Mouse (Mus musculus) Patski (cell line): ENCODE results near the gene Gm20390. TPM values are rescaled to one million over a fixed set of nuclear protein-coding genes. Genes with fewer than 3 reads are reported as not detected.

ENCODE experiments used
- ATAC-seq: fragments of 100-300 bp; one replicate; pipeline ENCODE4 v1.8.0; 2021
- CTCF ChIA-PET: fragments of 350-600 bp; sonication (Branson Sonifier 250); formaldehyde crosslinking; loops from one replicate; lab custom pipeline; 2022; ENCODE audit warnings: inconsistent platforms; lab: Charles Lee
- POLR2A ChIA-PET: fragments of 350-600 bp; sonication (Branson Sonifier 250); formaldehyde crosslinking; loops from one replicate; lab custom pipeline; 2022; ENCODE audit warnings: antibody characterized with exemption, inconsistent platforms; lab: Charles Lee
- DNase-seq: peaks from one replicate; pipeline ENCODE4 v3.0.0-alpha.2; 2011; ENCODE audit warnings: low read depth, low spot score
- H3K27me3 ChIP-seq: fragments of 371-371 bp; one replicate; pipeline ENCODE4 v1.5.1; 2021
- CTCF ChIP-seq: fragments of 100-300 bp; IDR thresholded peaks from one replicate; pipeline ENCODE4 v1.5.1; 2021
- in situ Hi-C: fragments of 300-500 bp; cut with MboI; formaldehyde crosslinking; loops from 3 replicates; pipeline ENCODE4 v1.11.1; 2018; ENCODE audit warnings: low pct_unique_long_range_greater_than_20kb, mixed read lengths
- polyA plus RNA-seq: library from polyadenylated mRNA; unstranded; gene quantifications from one replicate; pipeline ENCODE4 v1.2.3, GENCODE M21; 2021

The Gm20390 gene
- polyA plus RNA-seq, 1 experiment from 2014 or later = 354 TPM

GRCm38 (mm10) chr11:93988328-93989062 is 20.4 kb upstream of the Gm20390 start:
- ATAC-seq (no peak), DNase-seq (no peak)
- POLR2A ChIA-PET = interaction anchor here (0.6 kb wide), 1 partner anchor 11 kb away, joined by 4 read pairs; no protein-coding TSS in a partner anchor

GRCm38 (mm10) chr11:93987625-93988327 is 19.7 kb upstream of the Gm20390 start:
- in situ Hi-C loops = no loop called here
- DNase-seq (no peak), ATAC-seq (no peak)
- no peaks in the 10 kb centered on the region for H3K27me3 ChIP-seq
- POLR2A ChIA-PET = interaction anchor here (0.6 kb wide), 1 partner anchor 10 kb away, joined by 4 read pairs; no protein-coding TSS in a partner anchor
- no peak for TF ChIP-seq CTCF
- CTCF ChIA-PET = interaction anchor here (1.2 kb wide), 1 partner anchor 30 kb away, joined by 3 read pairs; no protein-coding TSS in a partner anchor

More at GRCm38 (mm10) chr11:93988328-93989062, 20.4 kb upstream of the Gm20390 start:
- in situ Hi-C loops = no loop called here
- CTCF ChIA-PET = interaction anchor here (1.2 kb wide), 1 partner anchor 29 kb away, joined by 3 read pairs; no protein-coding TSS in a partner anchor
- no peak for TF ChIP-seq CTCF
- no peaks in the 10 kb centered on the region for H3K27me3 ChIP-seq

GRCm38 (mm10) chr11:93987026-93987425 is 18.9 kb upstream of the Gm20390 start:
- H3K27me3 ChIP-seq = no peaks in the 10 kb centered on the region
- TF ChIP-seq CTCF = no peak
- POLR2A ChIA-PET = no interaction called here
- no peak for ATAC-seq
- CTCF ChIA-PET = interaction anchor here (0.7 to 1.2 kb wide), 3 partner anchors 14 to 31 kb away, joined by 3 read pairs; no protein-coding TSS in a partner anchor
- no peak for DNase-seq
- in situ Hi-C loops = no loop called here

GRCm38 (mm10) chr11:93986298-93986697 is 18.2 kb upstream of the Gm20390 start:
- no peaks in the 10 kb centered on the region for H3K27me3 ChIP-seq
- in situ Hi-C loops = no loop called here
- ATAC-seq (no peak), DNase-seq (no peak)
- no peak for TF ChIP-seq CTCF
- POLR2A ChIA-PET = no interaction called here
- CTCF ChIA-PET = interaction anchor here (0.7 to 1.2 kb wide), 3 partner anchors 13 to 100 kb away, joined by 3 read pairs; no protein-coding TSS in a partner anchor

- ATAC-seq = no peak
- no peak for DNase-seq
- no peak for TF ChIP-seq CTCF
- no peaks in the 10 kb centered on the region for H3K27me3 ChIP-seq
- in situ Hi-C loops = no loop called here
- ChIA-PET POLR2A (no interaction called here), CTCF (interaction anchor here (0.7 kb wide), 3 partner anchors 43 to 291 kb away, joined by 3 read pairs; no protein-coding TSS in a partner anchor)
Observed at GRCm38 (mm10) chr11:93985265-93985664, 17.2 kb upstream of the Gm20390 start.

GRCm38 (mm10) chr11:93984619-93985018 is 16.5 kb upstream of the Gm20390 start:
- DNase-seq = no peak

GRCm38 (mm10) chr11:93979502-93980049 is 11.5 kb upstream of the Gm20390 start:
- ATAC-seq (no peak), DNase-seq (no peak)
- POLR2A ChIA-PET = no interaction called here
- CTCF ChIA-PET = no interaction called here
- in situ Hi-C loops = no loop called here
- no peak for TF ChIP-seq CTCF
- no peaks in the 10 kb centered on the region for H3K27me3 ChIP-seq

More at GRCm38 (mm10) chr11:93984619-93985018, 16.5 kb upstream of the Gm20390 start:
- TF ChIP-seq CTCF = no peak
- no peaks in the 10 kb centered on the region for H3K27me3 ChIP-seq
- ChIA-PET POLR2A (no interaction called here), CTCF (interaction anchor here (0.7 kb wide), 3 partner anchors 44 to 292 kb away, joined by 3 read pairs; no protein-coding TSS in a partner anchor)
- in situ Hi-C loops = no loop called here
- no peak for ATAC-seq

GRCm38 (mm10) chr11:93972951-93973350 is 4.9 kb upstream of the Gm20390 start:
- ATAC-seq = no peak
- POLR2A ChIA-PET = no interaction called here
- no peaks in the 10 kb centered on the region for H3K27me3 ChIP-seq
- TF ChIP-seq CTCF = no peak
- no peak for DNase-seq
- CTCF ChIA-PET = interaction anchor here (0.6 kb wide), 1 partner anchor 13 kb away, joined by 3 read pairs; no protein-coding TSS in a partner anchor
- in situ Hi-C loops = loop anchor here (5.0 kb wide), 1 partner anchor 109 kb away; no protein-coding TSS in a partner anchor

- no peak for ATAC-seq
- DNase-seq = no peak
- in situ Hi-C loops = loop anchor here (5.0 kb wide), 1 partner anchor 113 kb away; no protein-coding TSS in a partner anchor
- POLR2A ChIA-PET = interaction anchor here (1.0 kb wide), 1 partner anchor 25 kb away, joined by 3 read pairs; no protein-coding TSS in a partner anchor
- no peaks in the 10 kb centered on the region for H3K27me3 ChIP-seq
- no peak for TF ChIP-seq CTCF
- CTCF ChIA-PET = interaction anchor here (0.7 to 1.6 kb wide), 6 partner anchors 17 to 159 kb away, joined by 3 to 10 read pairs (median 3); no protein-coding TSS in a partner anchor
Observed at GRCm38 (mm10) chr11:93969799-93970198, 1.7 kb upstream of the Gm20390 start.

- no peak for DNase-seq
- H3K27me3 ChIP-seq = no peaks in the 10 kb centered on the region
- POLR2A ChIA-PET = no interaction called here
- ATAC-seq = no peak
- TF ChIP-seq CTCF = no peak
- in situ Hi-C loops = no loop called here
- CTCF ChIA-PET = interaction anchor here (0.8 to 1.2 kb wide), 6 partner anchors 11 to 117 kb away, joined by 3 to 5 read pairs (median 3); no protein-coding TSS in a partner anchor
Observed at GRCm38 (mm10) chr11:93969171-93969570, 1.1 kb upstream of the Gm20390 start.
